Mouse (Mus musculus) liver, adult 2 months (tissue): ENCODE results near the gene Vcp.

Source experiments
- CTCF ChIP-seq: fragments of 200-500 bp; IDR thresholded peaks from 2 replicates; pipeline ENCODE4 v1.5.1; 2011; ENCODE audit warnings: low read depth, low read length, control low read depth
- POLR2A ChIP-seq: fragments of 200-500 bp; IDR thresholded peaks from 2 replicates; pipeline ENCODE4 v1.6.1; 2011; ENCODE audit warnings: low read length, control low read depth; ENCODE audit not compliant: insufficient read depth; ENCODE audit errors: extremely low read depth

DNA sequence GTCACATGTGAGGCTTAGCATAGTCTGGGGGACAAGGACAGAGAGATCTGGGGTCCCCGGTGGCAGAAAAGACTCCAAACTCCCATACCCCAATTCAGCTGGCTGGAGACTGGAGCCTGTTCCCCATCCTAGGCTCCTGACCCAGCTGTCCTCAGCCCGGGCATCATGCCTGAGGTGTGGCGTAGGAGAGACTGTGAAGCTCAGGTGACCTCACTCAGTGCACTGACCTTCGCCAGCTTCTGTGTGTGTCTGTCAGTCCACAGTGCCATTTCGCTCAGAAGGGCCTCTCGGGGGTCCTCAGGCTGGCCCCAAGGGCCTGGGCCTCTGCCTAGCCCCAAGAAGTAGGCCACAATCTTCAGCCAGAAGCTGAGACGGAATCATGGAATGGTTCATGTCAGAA, 47.7 kb downstream of the Vcp start:
- no peak for TF ChIP-seq CTCF
- no peak for TF ChIP-seq POLR2A
